Mouse (Mus musculus) cortical plate, adult 2 months (tissue): ENCODE results near the gene Htra2.

ENCODE experiments used
- CTCF ChIP-seq: fragments of 200-500 bp; IDR thresholded peaks from 2 replicates; pipeline ENCODE4 v1.5.1; 2011; ENCODE audit warnings: mild to moderate bottlenecking, control low read depth, low read length; ENCODE audit not compliant: insufficient read depth; ENCODE audit errors: extremely low read depth
- POLR2A ChIP-seq: fragments of 200-500 bp; IDR thresholded peaks from 2 replicates; pipeline ENCODE4 v1.6.1; 2011; ENCODE audit warnings: mild to moderate bottlenecking, low read length, control low read depth; ENCODE audit not compliant: insufficient read depth; ENCODE audit errors: extremely low read depth

DNA sequence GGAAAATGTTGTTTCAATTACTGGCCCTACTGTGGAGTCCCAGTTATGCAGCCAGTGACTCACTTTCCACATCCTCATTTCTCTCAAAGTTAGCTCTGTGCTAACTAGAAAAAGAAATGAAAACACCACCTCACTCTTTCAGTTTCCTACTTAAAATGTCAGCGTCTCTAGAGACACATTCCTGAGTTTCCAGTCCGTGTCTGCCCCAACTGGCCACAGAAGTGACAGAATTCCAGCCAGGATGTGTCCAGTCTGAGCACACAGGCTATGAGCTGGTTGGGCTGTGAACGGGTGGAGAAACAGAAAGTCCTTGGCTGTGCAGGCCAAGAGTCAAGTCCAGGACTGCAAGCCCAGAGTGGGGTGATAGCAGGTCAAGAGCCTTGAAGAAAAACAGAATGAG, 37.9 kb downstream of the Htra2 start:
- no peak for TF ChIP-seq POLR2A
- TF ChIP-seq CTCF: no peak
